Mouse (Mus musculus): ENCODE data around the gene Snai3. TPM values are rescaled to one million over a fixed set of nuclear protein-coding genes. Genes with fewer than 3 reads are reported as not detected.

Gene Snai3
- polyA plus RNA-seq, 1 experiment from 2014 or later: 1.2 TPM

Small RNA genes within 50 kb of the gene (microRNA-seq; reads per million reads assigned to microRNA genes)
- gene Gm24366: not detected

Other genes starting within 250 kb of the Snai3 start
- 1.3 and 1.6 TPM in 2 replicates for gene Zfpm1, start 178.6 kb downstream of the Snai3 start, polyA plus RNA-seq (2015; fragmentation: Nextera tagmentation; extraction: Ambion mirVana)
- gene Trhr2, start 100.0 kb downstream of the Snai3 start, polyA plus RNA-seq (2015; fragmentation: Nextera tagmentation; extraction: Ambion mirVana): not detected in 2 replicates
- gene Zc3h18, start 84.1 kb downstream of the Snai3 start, polyA plus RNA-seq (2015; fragmentation: Nextera tagmentation; extraction: Ambion mirVana): 53.3 and 55.1 TPM in 2 replicates
- gene Il17c, start 38.7 kb downstream of the Snai3 start, polyA plus RNA-seq (2015; fragmentation: Nextera tagmentation; extraction: Ambion mirVana): not detected in 2 replicates
- gene Cyba, start 27.8 kb downstream of the Snai3 start, polyA plus RNA-seq (2015; fragmentation: Nextera tagmentation; extraction: Ambion mirVana): 208 and 215 TPM in 2 replicates
- gene Mvd, start 17.3 kb downstream of the Snai3 start, polyA plus RNA-seq (2015; fragmentation: Nextera tagmentation; extraction: Ambion mirVana): 24.3 and 24.7 TPM in 2 replicates
- gene Rnf166, start 15.3 kb upstream of the Snai3 start, polyA plus RNA-seq (2015; fragmentation: Nextera tagmentation; extraction: Ambion mirVana): 40.5 and 43.9 TPM in 2 replicates
- 38.3 and 46.8 TPM in 2 replicates for gene Ctu2, start 15.4 kb upstream of the Snai3 start, polyA plus RNA-seq (2015; fragmentation: Nextera tagmentation; extraction: Ambion mirVana)
- gene Piezo1, start 90.6 kb upstream of the Snai3 start, polyA plus RNA-seq (2015; fragmentation: Nextera tagmentation; extraction: Ambion mirVana): 18.7 and 23.4 TPM in 2 replicates
- 42.7 and 44.9 TPM in 2 replicates for gene Cdt1, start 107.3 kb upstream of the Snai3 start, polyA plus RNA-seq (2015; fragmentation: Nextera tagmentation; extraction: Ambion mirVana)
- gene Aprt, start 116.2 kb upstream of the Snai3 start, polyA plus RNA-seq (2015; fragmentation: Nextera tagmentation; extraction: Ambion mirVana): 314 and 327 TPM in 2 replicates
- gene Galns, start 150.7 kb upstream of the Snai3 start, polyA plus RNA-seq (2015; fragmentation: Nextera tagmentation; extraction: Ambion mirVana): 12.5 and 13.5 TPM in 2 replicates
- 49.5 and 53.0 TPM in 2 replicates for gene Trappc2l, start 150.9 kb upstream of the Snai3 start, polyA plus RNA-seq (2015; fragmentation: Nextera tagmentation; extraction: Ambion mirVana)
- not detected in 2 replicates for gene Pabpn1l, start 162.0 kb upstream of the Snai3 start, polyA plus RNA-seq (2015; fragmentation: Nextera tagmentation; extraction: Ambion mirVana)
- 4.8 and 5.4 TPM in 2 replicates for gene Cbfa2t3, start 238.4 kb upstream of the Snai3 start, polyA plus RNA-seq (2015; fragmentation: Nextera tagmentation; extraction: Ambion mirVana)

All from lung, embryonic 15.5 days (tissue).